Mouse (Mus musculus): ENCODE data around the gene Gm49361. TPM values are rescaled to one million over a fixed set of nuclear protein-coding genes. Genes with fewer than 3 reads are reported as not detected.

Gm49361 gene
- total RNA-seq, 2 experiments from 2014 or later, result not detected

DNA sequence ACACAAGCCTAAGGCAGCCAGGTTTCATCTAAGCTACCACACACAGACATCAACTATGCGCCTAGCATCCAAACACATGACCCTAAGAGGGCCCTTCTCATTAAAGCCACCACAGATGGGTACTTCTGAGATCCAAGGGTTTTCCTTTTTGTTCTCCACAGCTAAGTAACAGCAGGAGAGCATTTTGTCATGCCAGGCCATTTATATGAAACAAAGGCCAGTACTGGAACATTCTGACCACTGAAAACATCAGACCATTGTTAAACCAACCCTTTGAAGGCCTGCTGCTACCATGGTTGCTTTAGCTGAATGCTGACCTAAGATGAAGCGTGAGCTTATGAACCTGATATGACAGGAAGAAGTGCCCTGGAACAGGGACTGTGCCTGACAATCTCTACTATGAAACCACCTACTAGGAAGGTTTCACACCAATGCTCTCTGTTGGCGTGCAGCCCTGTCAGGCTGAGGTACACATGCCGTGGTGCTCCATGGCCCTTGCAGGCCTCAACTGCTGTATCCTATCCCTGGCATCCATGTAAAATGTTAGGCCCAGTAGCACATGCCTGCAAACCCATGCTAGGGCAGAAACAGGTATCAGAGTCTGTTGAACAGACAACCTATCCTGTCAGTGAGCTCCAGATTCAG is 29.2 kb downstream of the Gm49361 start:
- H3K27ac ChIP-seq, result 0 out of 2 replicates have a peak overlapping the region, but pooled peaks have one; percentile 4
- no peak for DNase-seq
- intact Hi-C loops (cut with DNase I), result no loop called here
- no peak overlapping the region for H3K4me3 ChIP-seq
- no peak for TF ChIP-seq CTCF (IDR thresholded peaks at IDR 0.05)

DNA sequence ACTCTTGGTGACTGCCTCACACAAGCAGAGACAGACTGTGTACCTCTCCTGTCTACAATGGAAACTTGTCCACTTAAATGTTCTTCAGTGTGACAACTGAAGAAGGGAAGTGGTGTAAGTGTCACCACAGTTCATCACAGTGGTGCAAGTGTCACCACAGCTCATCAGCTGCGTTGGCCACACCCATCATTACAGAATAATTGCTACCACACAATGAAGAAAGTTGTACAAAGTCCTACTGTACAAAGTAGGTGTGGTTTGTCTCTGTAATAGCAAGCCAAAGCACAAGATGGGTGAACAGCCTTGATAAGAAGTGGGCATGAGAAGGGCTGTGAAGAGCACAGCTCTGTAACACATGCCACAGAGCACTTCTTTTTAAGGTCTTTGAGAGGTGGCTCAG is 33.0 kb downstream of the Gm49361 start:
- no peak for TF ChIP-seq CTCF (IDR thresholded peaks at IDR 0.05)
- no peak for DNase-seq
- no peak overlapping the region for H3K4me3 ChIP-seq
- no peak overlapping the region for H3K27ac ChIP-seq
- intact Hi-C loops (cut with DNase I), result no loop called here

DNA sequence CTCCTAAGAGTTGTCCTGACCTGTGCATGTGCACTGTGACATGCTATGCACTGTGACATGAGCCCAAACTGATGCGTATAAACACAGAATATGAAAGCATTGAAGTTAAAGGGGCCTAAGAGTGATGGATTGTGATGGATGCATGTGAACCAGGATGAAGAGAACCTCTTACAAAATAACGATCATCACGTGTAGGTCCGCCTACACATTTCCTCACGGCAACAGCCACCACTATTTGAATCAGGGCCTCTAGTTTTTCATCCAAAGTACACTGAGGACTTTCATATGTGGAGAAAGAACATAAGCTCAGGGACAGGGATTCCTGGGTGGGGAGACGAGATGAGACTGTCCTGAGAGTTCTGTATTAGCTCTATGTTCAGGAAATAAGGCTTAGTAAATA is 34.8 kb downstream of the Gm49361 start:
- intact Hi-C loops (cut with DNase I), result loop anchor here (2.0 kb wide), 1 partner anchor 32 kb away; no protein-coding TSS in a partner anchor
- DNase-seq, result no peak
- no peak overlapping the region for H3K4me3 ChIP-seq
- no peak for TF ChIP-seq CTCF (IDR thresholded peaks at IDR 0.05)
- H3K27ac ChIP-seq, result 0 out of 2 replicates have a peak overlapping the region, but pooled peaks have one; percentile 35

DNA sequence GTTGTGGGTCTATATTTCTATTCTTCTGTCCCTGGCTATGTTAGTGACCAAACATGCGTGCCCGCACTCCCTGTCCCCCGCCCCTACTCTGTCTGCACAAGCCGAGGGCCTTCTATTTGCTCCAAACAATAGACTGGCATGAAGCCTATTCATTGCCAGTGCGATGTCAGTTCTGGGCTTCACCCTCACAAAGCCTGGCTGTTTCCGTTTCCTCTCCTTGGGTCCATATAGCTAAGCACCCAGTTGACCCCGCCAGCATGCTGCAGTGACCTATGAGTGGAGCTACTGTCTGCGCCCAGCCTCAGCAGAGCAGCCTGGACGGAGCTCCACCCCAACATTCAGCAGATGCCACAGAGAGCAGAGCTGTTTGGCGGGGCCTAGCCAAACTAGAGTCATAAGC is 36.7 kb downstream of the Gm49361 start:
- Histone ChIP-seq H3K4me3 (peak overlapping the region; percentile 29), H3K27ac (peak overlapping the region; percentile 84)
- TF ChIP-seq CTCF (IDR thresholded peaks at IDR 0.05), result no peak
- no peak for DNase-seq
- intact Hi-C loops (cut with DNase I), result no loop called here

DNA sequence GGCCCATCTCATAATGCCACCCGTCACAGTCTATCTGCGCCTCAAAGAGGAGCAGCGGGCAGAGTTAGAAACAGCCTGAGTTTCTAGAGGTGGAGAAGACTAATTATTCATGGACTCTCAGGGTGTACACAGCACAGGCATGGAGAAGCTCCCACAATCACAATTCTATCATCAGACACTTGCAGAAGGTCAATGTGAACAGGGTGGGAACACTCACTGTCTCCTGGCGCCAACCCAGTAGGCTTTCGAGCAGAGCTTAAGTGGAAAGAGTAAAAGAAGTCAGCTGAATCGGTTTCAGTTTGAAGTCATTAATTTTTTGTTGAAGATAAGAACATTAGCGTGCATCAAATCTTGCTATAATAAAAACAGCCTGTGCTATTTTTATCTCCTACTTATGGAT is 37.3 kb downstream of the Gm49361 start:
- intact Hi-C loops (cut with DNase I), result no loop called here
- Histone ChIP-seq H3K27ac (peak overlapping the region; percentile 84), H3K4me3 (peak overlapping the region; percentile 29)
- TF ChIP-seq CTCF (IDR thresholded peaks at IDR 0.05), result no peak
- DNase-seq, result peak; percentile 70

DNA sequence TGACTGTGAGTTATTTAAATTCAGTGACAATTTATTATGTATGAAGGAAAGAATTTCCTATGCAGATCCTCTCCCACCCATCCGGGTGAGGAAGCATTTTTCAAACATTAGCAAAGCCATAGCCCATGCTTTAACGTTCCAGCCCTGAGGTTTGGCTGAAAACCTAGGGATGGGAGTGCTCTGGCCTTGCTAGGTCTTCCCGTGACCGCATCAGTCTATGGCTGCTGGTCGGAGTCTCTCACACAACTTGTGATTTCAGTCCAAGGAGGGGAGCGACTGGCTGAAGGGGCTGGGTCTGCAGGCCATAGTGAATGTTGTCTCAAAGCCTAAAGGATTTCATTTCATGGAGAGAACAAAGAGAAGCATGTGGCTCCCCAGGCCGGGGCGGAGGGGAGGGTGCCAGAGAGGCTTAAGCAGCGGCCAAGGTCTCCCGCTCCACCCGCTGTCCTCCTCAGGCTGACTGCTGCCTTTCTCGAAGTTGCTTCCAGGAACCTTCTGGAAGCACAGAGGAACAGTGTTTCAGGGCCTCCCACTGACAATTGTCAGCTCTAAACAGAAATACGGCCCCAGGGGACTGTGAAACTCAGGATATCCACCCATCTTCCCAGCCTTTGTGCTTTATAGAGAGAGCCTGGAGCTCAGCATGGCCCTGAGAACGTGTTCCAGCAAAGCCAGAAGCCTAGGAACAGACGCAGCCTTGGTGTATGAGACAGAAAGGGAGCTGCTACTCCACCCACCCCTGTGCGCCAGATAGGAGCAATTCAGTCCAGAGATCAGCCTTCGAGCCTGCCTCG is 38.6 kb downstream of the Gm49361 start:
- Histone ChIP-seq H3K27ac (peak overlapping the region; percentile 84), H3K4me3 (peak overlapping the region; percentile 41)
- DNase-seq, result peak; percentile 72
- intact Hi-C loops (cut with DNase I), result no loop called here
- TF ChIP-seq CTCF (IDR thresholded peaks at IDR 0.05), result no peak

DNA sequence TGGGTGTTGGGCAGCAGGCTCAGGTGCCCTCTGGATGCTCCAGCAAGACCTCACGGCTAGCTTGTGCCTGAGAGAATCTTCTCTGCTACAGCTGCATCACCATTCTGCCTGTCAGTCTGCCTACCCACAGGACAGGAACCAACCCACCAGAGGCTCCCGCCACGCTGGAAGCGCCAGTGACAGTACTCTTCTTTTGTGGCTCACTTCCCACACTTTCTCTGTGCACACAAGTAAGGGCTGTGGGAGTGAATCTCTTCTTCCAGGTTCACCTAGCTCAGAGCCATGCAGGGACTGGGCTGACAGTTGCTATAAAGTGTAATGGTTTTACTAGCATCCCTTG is 39.2 kb downstream of the Gm49361 start:
- TF ChIP-seq CTCF (IDR thresholded peaks at IDR 0.05), result no peak
- peak overlapping the region; percentile 84 for H3K27ac ChIP-seq
- peak overlapping the region; percentile 41 for H3K4me3 ChIP-seq
- intact Hi-C loops (cut with DNase I), result no loop called here
- no peak for DNase-seq

GRCm38 (mm10) chr14:57705759-57706158 is 40.1 kb downstream of the Gm49361 start:
- intact Hi-C loops (cut with DNase I), result no loop called here
- TF ChIP-seq CTCF (IDR thresholded peaks at IDR 0.05), result no peak
- DNase-seq, result no peak
- Histone ChIP-seq H3K4me3 (no peak overlapping the region), H3K27ac (peak overlapping the region; percentile 84)

DNA sequence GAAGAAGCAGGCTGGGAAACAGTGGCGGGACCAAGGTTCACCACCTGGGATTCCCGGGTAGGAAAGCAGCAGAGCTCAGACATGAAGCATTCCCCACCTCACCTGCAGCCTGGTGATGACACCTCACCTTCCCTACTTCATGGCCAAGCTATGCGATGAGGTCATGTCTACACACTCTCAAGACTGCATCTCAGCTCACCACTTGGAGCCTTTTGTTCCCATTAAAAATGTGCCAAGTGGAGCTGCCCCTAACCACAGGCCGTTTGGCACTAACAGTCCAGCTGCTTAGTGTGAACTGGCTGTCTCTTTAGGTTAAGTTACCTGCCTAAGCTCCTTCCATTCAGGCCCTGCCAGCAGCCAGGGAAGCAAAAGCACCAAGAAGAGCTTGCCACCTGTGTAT is 40.8 kb downstream of the Gm49361 start:
- Histone ChIP-seq H3K4me3 (no peak overlapping the region), H3K27ac (peak overlapping the region; percentile 48)
- TF ChIP-seq CTCF (IDR thresholded peaks at IDR 0.05), result no peak
- intact Hi-C loops (cut with DNase I), result no loop called here
- no peak for DNase-seq

DNA sequence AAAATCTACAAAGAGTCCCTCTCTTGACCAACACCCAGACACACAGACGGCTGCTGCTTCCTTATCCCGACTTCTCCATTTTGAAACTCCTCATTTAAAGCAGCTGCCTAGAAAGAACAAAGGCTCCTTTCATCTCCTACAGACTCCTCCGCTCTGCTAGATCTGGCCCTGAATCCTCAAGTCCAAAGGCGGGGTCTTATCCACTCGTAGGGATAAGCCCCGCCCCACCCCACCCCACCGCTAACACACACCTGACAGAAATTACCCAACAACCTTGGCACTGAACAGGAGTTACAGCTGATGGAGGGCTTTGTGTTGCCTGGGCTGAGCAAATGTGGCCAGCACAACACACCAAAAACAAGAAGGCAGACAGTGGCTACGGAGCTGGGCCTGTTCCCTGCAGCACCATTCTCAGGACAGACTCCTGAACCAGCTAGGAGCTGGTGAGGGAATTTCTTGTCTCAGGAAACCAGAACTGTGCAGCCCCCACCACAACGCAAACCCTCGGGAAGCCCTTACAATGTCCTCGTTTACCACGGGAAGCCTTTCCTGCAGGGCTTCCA is 43.9 kb downstream of the Gm49361 start:
- H3K27ac ChIP-seq, result no peak overlapping the region
- TF ChIP-seq CTCF (IDR thresholded peaks at IDR 0.05), result no peak
- no peak for DNase-seq
- intact Hi-C loops (cut with DNase I), result no loop called here
- no peak overlapping the region for H3K4me3 ChIP-seq

DNA sequence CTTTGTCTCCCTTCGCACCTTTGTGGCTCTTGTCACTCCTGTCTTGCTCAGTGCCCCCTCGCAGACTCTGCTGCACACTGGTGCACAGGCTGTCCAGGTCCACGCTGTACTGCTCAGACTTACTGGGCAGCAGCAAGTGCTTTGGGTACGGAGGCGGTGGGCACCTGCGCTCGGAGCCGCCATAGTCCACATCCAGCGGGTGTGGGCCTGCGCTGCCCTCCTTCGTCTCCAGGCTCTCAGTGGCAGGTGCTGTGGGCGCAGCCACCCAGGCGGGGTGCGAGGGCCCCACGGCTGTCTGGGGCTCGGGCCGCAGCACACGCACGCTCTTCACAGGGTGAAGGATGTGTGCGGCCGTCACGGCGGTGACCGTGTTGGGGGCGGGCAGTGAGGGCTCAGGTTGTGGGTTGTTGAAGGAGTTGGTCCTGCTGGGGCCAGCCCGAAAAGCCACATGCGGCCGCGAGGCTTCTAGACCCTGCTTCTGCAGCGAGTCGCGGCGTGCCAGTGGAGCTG is 46.4 kb downstream of the Gm49361 start:
- no peak for DNase-seq
- no peak overlapping the region for H3K27ac ChIP-seq
- intact Hi-C loops (cut with DNase I), result no loop called here
- no peak for TF ChIP-seq CTCF (IDR thresholded peaks at IDR 0.05)
- H3K4me3 ChIP-seq, result no peak overlapping the region

DNA sequence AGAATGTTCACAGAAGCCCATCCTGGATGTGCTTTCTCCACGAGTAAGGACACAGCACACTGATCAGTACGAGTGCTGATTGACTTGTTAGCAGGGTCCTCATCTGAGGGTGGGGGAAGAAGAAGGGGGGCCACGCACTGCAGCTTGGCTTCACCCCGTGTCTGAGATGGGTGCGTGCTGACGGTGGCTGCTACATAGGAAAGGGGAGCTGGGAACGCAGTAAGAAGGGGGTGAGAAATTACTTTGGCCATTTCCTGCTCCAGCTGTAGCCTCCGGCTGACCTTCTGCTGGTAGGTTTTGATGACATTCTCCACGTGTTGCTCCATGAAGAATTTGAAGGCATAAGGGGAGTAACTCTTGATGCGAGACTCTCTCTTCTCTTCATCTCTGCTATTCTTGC is 46.9 kb downstream of the Gm49361 start:
- intact Hi-C loops (cut with DNase I), result no loop called here
- TF ChIP-seq CTCF (IDR thresholded peaks at IDR 0.05), result no peak
- Histone ChIP-seq H3K27ac (no peak overlapping the region), H3K4me3 (no peak overlapping the region)
- DNase-seq, result no peak

- no peak for TF ChIP-seq CTCF (IDR thresholded peaks at IDR 0.05)
- no peak overlapping the region for H3K4me3 ChIP-seq
- intact Hi-C loops (cut with DNase I), result no loop called here
Observed at GRCm38 (mm10) chr14:57696066-57696465, 49.8 kb downstream of the Gm49361 start.

More at GRCm38 (mm10) chr14:57696066-57696465, 49.8 kb downstream of the Gm49361 start:
- no peak for DNase-seq
- no peak overlapping the region for H3K27ac ChIP-seq

Data from gastrocnemius, adult 2 months (tissue).